Mouse (Mus musculus) spleen, adult 2 months (tissue): Measurements from ENCODE around the gene Trim71. TPM values are rescaled to one million over a fixed set of nuclear protein-coding genes. Genes with fewer than 3 reads are reported as not detected.

Experiments
- DNase-seq, 2 experiments: peaks; one replicate each; pipeline versions ENCODE4 v3.0.0 to v3.0.0-alpha.2; 2012 to 2021; ENCODE audit warnings: low spot score in 2 of 2, low read depth in 1 of 2
- H3K27ac ChIP-seq: fragments of 200-500 bp; 2 replicates; pipeline ENCODE4 v1.5.1; 2012; ENCODE audit warnings: low read length, inconsistent platforms; ENCODE audit not compliant: insufficient read depth
- H3K27me3 ChIP-seq: fragments of 200-500 bp; 2 replicates; pipeline ENCODE4 v1.6.1; 2012; ENCODE audit warnings: mild to moderate bottlenecking, moderate library complexity, low read length, inconsistent platforms; ENCODE audit not compliant: control insufficient read depth, insufficient read depth
- H3K36me3 ChIP-seq: fragments of 200-500 bp; 2 replicates; pipeline ENCODE4 v1.6.1; 2012; ENCODE audit warnings: mild to moderate bottlenecking, low read length, inconsistent platforms; ENCODE audit not compliant: control insufficient read depth, insufficient read depth
- H3K4me1 ChIP-seq: fragments of 200-500 bp; 2 replicates; pipeline ENCODE4 v1.6.1; 2011; ENCODE audit warnings: inconsistent platforms; ENCODE audit not compliant: control insufficient read depth, insufficient read depth, insufficient read length
- H3K4me3 ChIP-seq: fragments of 200-500 bp; 2 replicates; pipeline ENCODE4 v1.5.1; 2011; ENCODE audit warnings: mild to moderate bottlenecking, inconsistent platforms; ENCODE audit not compliant: insufficient read depth, insufficient read length; ENCODE audit errors: extremely low read depth
- CTCF ChIP-seq: fragments of 200-500 bp; IDR thresholded peaks from 2 replicates; pipeline ENCODE4 v1.5.1; 2011; ENCODE audit warnings: mild to moderate bottlenecking, inconsistent platforms; ENCODE audit not compliant: insufficient read depth, insufficient read length, insufficient replicate concordance; ENCODE audit errors: extremely low read depth
- POLR2A ChIP-seq: fragments of 200-500 bp; IDR thresholded peaks from 2 replicates; pipeline ENCODE4 v1.6.1; 2011; ENCODE audit warnings: low read depth, low read length, inconsistent platforms
- WGBS: fragments of 180-500 bp; shearing (Covaris S2); methylation state at CpG from one replicate; pipeline ENCODE4 v1.1.7; 2018; 5-methylcytosine and 5-hydroxymethylcytosine counted together
- polyA plus RNA-seq: library from polyadenylated mRNA; depleted of rRNA; stranded (reverse); fragments of >200 nt; gene quantifications from 2 replicates; pipeline ENCODE4 v1.2.3, GENCODE M21; 2012

Trim71 gene
- polyA plus RNA-seq, 1 experiment = 0.05 TPM

DNA sequence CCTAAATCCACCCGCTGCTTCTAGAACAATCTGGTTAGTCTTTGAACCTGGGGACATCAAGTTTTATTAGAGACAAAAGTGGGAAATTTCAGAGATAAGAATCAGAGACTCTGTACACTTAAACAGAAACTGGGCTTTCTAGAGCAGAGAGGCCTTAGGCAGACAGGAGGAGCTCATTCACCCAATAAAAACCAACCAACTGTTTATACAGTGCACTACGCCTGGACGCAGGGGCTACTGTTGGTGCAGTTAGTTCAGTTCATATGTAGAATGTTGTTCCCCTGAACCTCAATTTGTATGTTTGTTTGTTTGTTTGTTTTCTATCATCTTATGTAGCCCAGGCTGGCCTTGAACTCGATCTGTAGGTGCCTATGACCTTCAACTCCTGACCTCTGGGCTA is 77.4 kb downstream of the Trim71 start:
- H3K27ac ChIP-seq = no peak overlapping the region
- H3K36me3 ChIP-seq = no peaks in the 10 kb centered on the region
- H3K27me3 ChIP-seq = no peaks in the 10 kb centered on the region
- WGBS = 89% methylated on average over 4 of the region's 4 CpGs
- no peak overlapping the region for H3K4me3 ChIP-seq
- no peaks in the 10 kb centered on the region for H3K4me1 ChIP-seq
- TF ChIP-seq CTCF (no peak), POLR2A (no peak)
- DNase-seq = no peak

- Histone ChIP-seq H3K4me1 (no peaks in the 10 kb centered on the region), H3K36me3 (no peaks in the 10 kb centered on the region), H3K4me3 (no peak overlapping the region), H3K27me3 (no peaks in the 10 kb centered on the region), H3K27ac (no peak overlapping the region)
- no peak for TF ChIP-seq POLR2A
- TF ChIP-seq CTCF = no peak
- WGBS = 77% methylated on average over 5 of the region's 5 CpGs
- no peak for DNase-seq
Measured at GRCm38 (mm10) chr9:114484771-114485170, 79.4 kb downstream of the Trim71 start.

- H3K27ac ChIP-seq = no peak overlapping the region
- no peak overlapping the region for H3K4me3 ChIP-seq
- 68% methylated on average over 3 of the region's 3 CpGs for WGBS
- no peaks in the 10 kb centered on the region for H3K36me3 ChIP-seq
- no peaks in the 10 kb centered on the region for H3K4me1 ChIP-seq
- DNase-seq = no peak
- H3K27me3 ChIP-seq = no peaks in the 10 kb centered on the region
- TF ChIP-seq POLR2A = no peak
- TF ChIP-seq CTCF = no peak
Measured at GRCm38 (mm10) chr9:114480940-114481339, 83.2 kb downstream of the Trim71 start.

DNA sequence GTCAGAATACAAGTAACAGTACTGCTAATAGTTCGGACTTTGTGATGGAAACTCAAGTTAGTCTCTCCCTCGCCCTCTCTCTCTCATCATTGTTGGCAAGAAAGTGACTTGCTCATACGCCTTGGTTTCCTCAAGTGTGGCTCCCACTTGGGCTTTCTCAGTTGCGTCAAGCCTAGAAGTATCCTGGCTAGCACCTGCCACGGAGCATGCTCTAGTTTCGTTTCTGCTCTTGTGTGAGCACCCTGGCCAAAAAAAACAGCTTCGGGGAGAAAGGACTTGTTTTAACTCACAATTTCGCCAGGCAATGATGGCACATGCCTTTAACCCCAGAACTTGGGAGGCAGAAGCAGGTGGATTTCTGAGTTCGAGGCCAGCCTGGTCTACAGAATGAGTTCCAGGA is 87.2 kb downstream of the Trim71 start:
- Histone ChIP-seq H3K36me3 (peaks cover 5% of the 10 kb centered on the region), H3K27me3 (no peaks in the 10 kb centered on the region), H3K4me3 (no peak overlapping the region), H3K27ac (no peak overlapping the region), H3K4me1 (no peaks in the 10 kb centered on the region)
- WGBS = 88% methylated on average over 9 of the region's 9 CpGs
- DNase-seq = no peak
- TF ChIP-seq POLR2A (no peak), CTCF (no peak)

- H3K4me3 ChIP-seq = no peak overlapping the region
- no peak for DNase-seq
- 85% methylated on average over 7 of the region's 7 CpGs for WGBS
- H3K27me3 ChIP-seq = no peaks in the 10 kb centered on the region
- no peak overlapping the region for H3K27ac ChIP-seq
- peaks cover 8% of the 10 kb centered on the region for H3K36me3 ChIP-seq
- TF ChIP-seq CTCF (no peak), POLR2A (no peak)
- H3K4me1 ChIP-seq = no peaks in the 10 kb centered on the region
Measured at GRCm38 (mm10) chr9:114471892-114472291, 92.3 kb downstream of the Trim71 start.

DNA sequence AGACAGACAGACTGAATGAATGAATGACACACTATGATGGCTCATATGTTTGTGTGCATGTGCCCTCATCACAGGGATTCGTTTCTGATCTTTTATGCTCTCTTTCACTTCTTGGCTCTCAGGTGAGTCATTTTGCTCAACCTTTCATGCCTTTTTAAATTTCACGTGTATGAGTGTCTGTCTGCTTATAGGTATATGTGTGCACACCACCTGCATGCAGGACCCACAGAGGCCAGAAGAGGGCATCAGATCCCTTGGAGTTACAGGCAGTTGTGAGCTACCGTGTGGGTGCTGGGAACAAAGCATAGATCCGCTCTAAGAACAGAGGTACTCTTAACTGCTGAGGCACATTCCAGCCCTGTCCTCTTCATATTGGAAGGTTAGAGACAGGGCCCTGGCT is 95.5 kb downstream of the Trim71 start:
- Histone ChIP-seq H3K4me1 (no peaks in the 10 kb centered on the region), H3K27me3 (no peaks in the 10 kb centered on the region), H3K27ac (no peak overlapping the region), H3K4me3 (no peak overlapping the region), H3K36me3 (peaks cover 21% of the 10 kb centered on the region)
- WGBS = 96% methylated on average over 4 of the region's 4 CpGs
- TF ChIP-seq POLR2A (no peak), CTCF (no peak)
- no peak for DNase-seq

- TF ChIP-seq CTCF = no peak
- no peak for TF ChIP-seq POLR2A
- no peak overlapping the region for H3K4me3 ChIP-seq
- no peak overlapping the region for H3K27ac ChIP-seq
- no peaks in the 10 kb centered on the region for H3K27me3 ChIP-seq
- no peak for DNase-seq
- peaks cover 21% of the 10 kb centered on the region for H3K36me3 ChIP-seq
- WGBS = 93% methylated on average over 5 of the region's 5 CpGs
- no peaks in the 10 kb centered on the region for H3K4me1 ChIP-seq
Measured at GRCm38 (mm10) chr9:114468217-114468616, 96.0 kb downstream of the Trim71 start.

DNA sequence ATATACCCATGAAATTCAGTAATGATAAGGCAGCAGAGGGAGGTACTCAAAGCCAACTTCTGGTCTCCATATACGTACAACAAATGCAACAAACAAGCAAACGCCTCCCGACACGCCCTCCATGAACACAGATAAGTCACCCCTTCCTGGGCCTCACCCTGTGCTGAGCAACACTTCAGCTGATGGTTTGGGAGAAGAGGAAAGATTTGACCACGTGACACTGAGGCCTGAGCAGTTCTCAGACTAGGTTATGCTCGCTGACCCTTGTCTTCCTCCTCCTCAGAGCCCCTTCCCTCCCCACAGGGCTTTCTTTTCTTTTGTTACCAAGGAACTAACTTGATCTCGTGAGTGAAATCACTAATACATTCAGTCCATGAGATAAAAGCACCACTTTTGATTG is 97.3 kb downstream of the Trim71 start:
- WGBS = 84% methylated on average over 7 of the region's 7 CpGs
- TF ChIP-seq POLR2A (no peak), CTCF (no peak)
- Histone ChIP-seq H3K4me1 (no peaks in the 10 kb centered on the region), H3K27me3 (no peaks in the 10 kb centered on the region), H3K27ac (no peak overlapping the region), H3K4me3 (no peak overlapping the region), H3K36me3 (peaks cover 16% of the 10 kb centered on the region)
- no peak for DNase-seq
